Mouse (Mus musculus) v-Abl transformed pro-B cells (cell line): Measurements from ENCODE around the gene Mtrr.

ENCODE experiments used
- in situ Hi-C, 2 experiments: fragments of 400-800 bp; cut with MboI; formaldehyde crosslinking; loops; one replicate each; pipeline ENCODE4 v1.15.1; 2025; ENCODE audit not compliant: unreplicated experiment in 2 of 2

The Mtrr gene

GRCm38 (mm10) chr13:68581747-68582516, at the start of gene Mtrr, which contains the start of gene Fastkd3:
TSS of gene Mtrr (minus strand) at chr13:68582149.
TSS of gene Fastkd3 (plus strand) at chr13:68582234.
- in situ Hi-C loops: loop anchor here (5.0 to 25.0 kb wide), 8 partner anchors 845 to 1645 kb away; partner anchors contain the start of genes Med10 (in 2 of the 2), Srd5a1 (in 2 of the 2), Gm28557 (in 1 of the 2) and Nsun2 (in 1 of the 2)

GRCm38 (mm10) chr13:68627041-68627440, 45.1 kb upstream of the Mtrr start:
- in situ Hi-C loops: no loop called here

- in situ Hi-C loops: no loop called here
These were observed 40.8 kb upstream of the Mtrr start for GRCm38 (mm10) chr13:68622792-68623191.

- in situ Hi-C loops: loop anchor here in 1 of 2 experiments (10.0 kb wide), 1 partner anchor 467 kb away; no protein-coding TSS in a partner anchor
These were observed 25.9 kb upstream of the Mtrr start for GRCm38 (mm10) chr13:68607652-68608405.

GRCm38 (mm10) chr13:68605689-68606126, 23.8 kb upstream of the Mtrr start:
- in situ Hi-C loops: loop anchor here in 1 of 2 experiments (10.0 kb wide), 1 partner anchor 469 kb away; no protein-coding TSS in a partner anchor

- in situ Hi-C loops: loop anchor here in 1 of 2 experiments (10.0 kb wide), 1 partner anchor 472 kb away; no protein-coding TSS in a partner anchor
These were observed 21.1 kb upstream of the Mtrr start for GRCm38 (mm10) chr13:68603085-68603484.

- in situ Hi-C loops: loop anchor here in 1 of 2 experiments (10.0 kb wide), 1 partner anchor 474 kb away; no protein-coding TSS in a partner anchor
These were observed 19.2 kb upstream of the Mtrr start for GRCm38 (mm10) chr13:68601184-68601583.

GRCm38 (mm10) chr13:68598953-68599352, 17.0 kb upstream of the Mtrr start:
- in situ Hi-C loops: loop anchor here (25.0 kb wide), 6 partner anchors 862 to 1662 kb away; partner anchors contain the start of genes Med10 (in 2 of the 2), Gm28557 (in 1 of the 2), Rslcan18 (in 1 of the 2) and Srd5a1 (in 1 of the 2)

- in situ Hi-C loops: loop anchor here (25.0 kb wide), 6 partner anchors 860 to 1660 kb away; partner anchors contain the start of genes Med10 (in 2 of the 2), Gm28557 (in 1 of the 2), Rslcan18 (in 1 of the 2) and Srd5a1 (in 1 of the 2)
These were observed 15.7 kb upstream of the Mtrr start for GRCm38 (mm10) chr13:68597667-68598066.

GRCm38 (mm10) chr13:68597199-68597598, 15.2 kb upstream of the Mtrr start, which contains the start of gene 1700001L19Rik:
TSS of gene 1700001L19Rik (plus strand) at chr13:68597421.
- in situ Hi-C loops: loop anchor here (25.0 kb wide), 6 partner anchors 860 to 1660 kb away; partner anchors contain the start of genes Med10 (in 2 of the 2), Gm28557 (in 1 of the 2), Rslcan18 (in 1 of the 2) and Srd5a1 (in 1 of the 2)

- in situ Hi-C loops: loop anchor here (25.0 kb wide), 6 partner anchors 856 to 1656 kb away; partner anchors contain the start of genes Med10 (in 2 of the 2), Gm28557 (in 1 of the 2), Rslcan18 (in 1 of the 2) and Srd5a1 (in 1 of the 2)
These were observed 11.8 kb upstream of the Mtrr start for GRCm38 (mm10) chr13:68593797-68594196.

GRCm38 (mm10) chr13:68588352-68588751, 6.4 kb upstream of the Mtrr start:
- in situ Hi-C loops: loop anchor here (10.0 to 25.0 kb wide), 7 partner anchors 851 to 1651 kb away; partner anchors contain the start of genes Med10 (in 2 of the 2), Gm28557 (in 1 of the 2), Nsun2 (in 1 of the 2) and Rslcan18 (in 1 of the 2)

GRCm38 (mm10) chr13:68585441-68585840, 3.5 kb upstream of the Mtrr start:
- in situ Hi-C loops: loop anchor here (10.0 to 25.0 kb wide), 7 partner anchors 848 to 1648 kb away; partner anchors contain the start of genes Med10 (in 2 of the 2), Gm28557 (in 1 of the 2), Nsun2 (in 1 of the 2) and Rslcan18 (in 1 of the 2)

GRCm38 (mm10) chr13:68583961-68584360, 2.0 kb upstream of the Mtrr start:
- in situ Hi-C loops: loop anchor here (5.0 to 25.0 kb wide), 8 partner anchors 847 to 1647 kb away; partner anchors contain the start of genes Med10 (in 2 of the 2), Srd5a1 (in 2 of the 2), Gm28557 (in 1 of the 2) and Nsun2 (in 1 of the 2)

GRCm38 (mm10) chr13:68582517-68582780, 500 bp upstream of the Mtrr start:
- in situ Hi-C loops: loop anchor here (5.0 to 25.0 kb wide), 8 partner anchors 845 to 1645 kb away; partner anchors contain the start of genes Med10 (in 2 of the 2), Srd5a1 (in 2 of the 2), Gm28557 (in 1 of the 2) and Nsun2 (in 1 of the 2)

- in situ Hi-C loops: loop anchor here (5.0 to 25.0 kb wide), 8 partner anchors 844 to 1644 kb away; partner anchors contain the start of genes Med10 (in 2 of the 2), Srd5a1 (in 2 of the 2), Gm28557 (in 1 of the 2) and Nsun2 (in 1 of the 2)
These were observed 736 bp downstream of the Mtrr start for GRCm38 (mm10) chr13:68581086-68581740.

- in situ Hi-C loops: loop anchor here (25.0 kb wide), 6 partner anchors 841 to 1641 kb away; partner anchors contain the start of genes Med10 (in 2 of the 2), Gm28557 (in 1 of the 2), Rslcan18 (in 1 of the 2) and Srd5a1 (in 1 of the 2)
These were observed 4.0 kb downstream of the Mtrr start for GRCm38 (mm10) chr13:68577945-68578344.

- in situ Hi-C loops: no loop called here
These were observed 7.6 kb downstream of the Mtrr start for GRCm38 (mm10) chr13:68574398-68574797.
